Mouse (Mus musculus): ENCODE data around the gene Dera.

DNA sequence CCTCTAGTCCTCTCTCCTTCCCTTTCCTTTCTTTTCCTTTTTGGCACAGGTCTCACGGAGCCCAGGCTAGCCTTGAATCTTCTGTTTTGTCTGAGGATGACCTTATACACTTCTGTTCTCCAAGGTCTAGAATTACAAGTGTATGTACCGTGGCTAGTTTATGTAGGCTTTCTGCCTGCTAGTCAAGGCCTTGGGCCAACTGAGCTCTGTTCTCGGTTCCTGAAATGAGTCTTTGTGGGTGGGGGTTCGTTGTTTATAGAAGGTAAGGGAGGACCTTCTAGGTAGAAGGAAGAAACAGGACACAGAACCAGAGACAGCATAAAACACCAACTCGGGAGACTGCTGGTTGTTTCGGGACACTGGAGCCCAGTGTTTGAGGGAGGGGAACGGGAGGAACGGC, 20.8 kb downstream of the Dera start:
- TF ChIP-seq CTCF (IDR thresholded peaks at IDR 0.05; ENCODE audit: low read depth) (no peak), EP300 (optimal IDR thresholded peaks at IDR 0.05) (no peak)
